Mouse (Mus musculus) olfactory bulb, adult 2 months (tissue): ENCODE data around the gene Slc9a5. TPM values are rescaled to one million over a fixed set of nuclear protein-coding genes. Genes with fewer than 3 reads are reported as not detected.

Experiments used
- H3K27ac ChIP-seq: fragments of 200-500 bp; 2 replicates; pipeline ENCODE4 v1.5.1; 2012; ENCODE audit warnings: low read depth, low read length; ENCODE audit not compliant: insufficient read depth
- H3K4me1 ChIP-seq: fragments of 200-500 bp; 2 replicates; pipeline ENCODE4 v1.6.1; 2012; ENCODE audit warnings: low read length; ENCODE audit not compliant: control insufficient read depth, insufficient read depth
- H3K4me3 ChIP-seq: fragments of 200-500 bp; 2 replicates; pipeline ENCODE4 v1.5.1; 2012; ENCODE audit warnings: mild to moderate bottlenecking, low read depth, low read length, moderate library complexity; ENCODE audit not compliant: insufficient read depth
- CTCF ChIP-seq: fragments of 200-500 bp; IDR thresholded peaks from 2 replicates; pipeline ENCODE4 v1.5.1; 2012; ENCODE audit warnings: low read depth, mild to moderate bottlenecking, low read length, moderate library complexity; ENCODE audit not compliant: insufficient read depth
- POLR2A ChIP-seq: fragments of 200-500 bp; IDR thresholded peaks from 2 replicates; pipeline ENCODE4 v1.6.1; 2012; ENCODE audit warnings: mild to moderate bottlenecking, low read depth, low read length, moderate library complexity; ENCODE audit not compliant: insufficient read depth
- WGBS: fragments of 180-500 bp; shearing (Covaris S2); methylation state at CpG from one replicate; pipeline ENCODE4 v1.1.7; 2018; 5-methylcytosine and 5-hydroxymethylcytosine counted together
- polyA plus RNA-seq: library from polyadenylated mRNA; stranded (reverse); fragments of >200 nt; gene quantifications from 2 replicates; pipeline ENCODE4 v1.2.4, GENCODE M21; 2012; ENCODE audit warnings: low replicate concordance; ENCODE audit not compliant: missing spikeins, insufficient read depth, insufficient read length

Slc9a5 gene
- polyA plus RNA-seq, 1 experiment = not detected

DNA sequence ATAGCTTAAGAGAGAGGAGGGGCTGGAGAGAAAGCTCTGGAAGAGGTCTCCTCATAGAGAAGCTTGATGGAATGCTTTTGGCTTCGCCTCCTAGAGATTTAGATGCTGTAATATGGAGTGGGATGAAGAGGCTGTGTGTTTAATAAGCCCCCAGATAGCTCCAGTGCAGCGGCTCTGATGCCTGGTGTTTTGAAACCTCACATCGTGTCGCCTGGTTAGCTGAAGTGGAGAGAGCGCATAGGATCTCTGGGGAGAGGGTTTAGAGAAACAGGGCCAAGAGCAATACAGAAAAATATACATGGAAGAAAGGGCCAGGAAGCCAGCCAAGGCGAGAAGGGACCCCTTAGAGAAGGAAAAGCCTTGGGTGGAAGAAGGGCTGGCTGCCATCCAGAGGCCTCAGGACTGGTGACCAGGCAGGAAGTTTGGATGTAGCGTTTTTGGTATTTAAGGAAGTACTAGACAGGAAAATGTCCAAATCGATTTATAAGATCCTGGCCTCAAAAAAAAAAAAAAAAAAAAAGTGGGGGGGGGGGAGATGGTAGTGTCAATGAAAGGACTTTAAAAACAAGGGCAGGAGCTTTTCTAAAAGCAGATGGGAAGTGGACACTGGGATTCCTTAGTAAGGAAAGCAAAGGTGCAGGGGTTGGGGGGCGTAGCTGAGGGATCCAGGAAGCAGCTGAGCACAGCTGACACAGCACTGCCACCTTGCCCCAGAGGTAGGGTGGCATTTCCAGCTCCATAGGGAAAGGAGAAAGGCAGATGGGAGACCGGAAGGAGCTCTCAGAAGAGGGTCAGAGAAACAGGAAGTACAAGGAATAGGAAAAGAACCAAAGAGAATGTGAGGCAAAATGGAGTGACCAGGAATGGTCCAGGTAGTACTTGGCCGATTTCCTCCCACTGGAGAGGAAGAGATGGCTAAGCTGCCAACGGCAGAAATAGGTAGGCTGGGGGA is 13.4 kb downstream of the Slc9a5 start:
- Histone ChIP-seq H3K4me3 (no peak overlapping the region), H3K27ac (no peak overlapping the region)
- WGBS = 66% methylated on average over 12 of the region's 12 CpGs

DNA sequence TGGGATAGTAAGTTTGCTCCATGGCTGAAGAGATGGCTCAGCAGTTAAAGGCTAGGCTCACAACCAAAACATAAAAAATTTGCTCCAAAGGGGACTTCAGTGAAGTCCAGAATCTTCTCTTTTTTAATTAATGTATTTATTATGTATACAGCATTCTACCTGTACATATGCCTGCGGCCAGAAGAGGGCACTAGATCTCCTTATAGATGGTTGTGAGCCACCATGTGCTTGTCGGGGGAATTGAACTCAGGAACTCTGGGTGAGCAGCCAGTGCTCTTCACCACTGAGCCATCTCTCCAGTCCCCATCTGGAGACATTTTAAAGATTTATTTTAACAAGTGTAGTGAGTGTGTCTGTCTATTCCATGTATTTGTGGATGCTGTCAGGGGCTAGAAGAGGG is 18.5 kb downstream of the Slc9a5 start:
- no peak for TF ChIP-seq POLR2A
- no peak for TF ChIP-seq CTCF
- Histone ChIP-seq H3K4me3 (no peak overlapping the region), H3K4me1 (0 out of 2 replicates have a peak, but pooled peaks cover 2% of the 10 kb centered on the region), H3K27ac (no peak overlapping the region)
- WGBS = 73% methylated on average over 2 of the region's 2 CpGs

More for the DNA sequence above, 13.4 kb downstream of the Slc9a5 start:
- TF ChIP-seq CTCF (no peak), POLR2A (no peak)
- H3K4me1 ChIP-seq = 0 out of 2 replicates have a peak, but pooled peaks cover 2% of the 10 kb centered on the region

DNA sequence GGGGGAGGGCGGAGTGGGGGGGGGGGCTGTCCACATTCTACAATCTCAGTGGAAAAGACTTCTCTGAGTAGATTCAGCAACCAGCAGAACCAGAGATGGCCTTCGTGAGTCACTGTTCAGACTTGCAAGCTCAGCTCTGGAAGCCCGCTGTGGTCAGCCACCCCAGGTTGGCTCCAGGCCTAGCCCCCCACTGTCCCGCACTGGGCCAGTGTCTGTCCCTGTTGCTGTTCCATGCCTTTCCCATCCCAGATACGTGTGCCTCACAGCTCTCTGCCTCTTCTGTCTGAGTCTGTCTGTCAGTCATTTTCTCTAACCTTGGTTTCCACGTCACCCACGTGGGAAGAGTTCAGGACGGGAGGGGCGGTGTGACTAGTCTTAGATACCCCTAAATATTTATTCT is 23.8 kb downstream of the Slc9a5 start:
- Histone ChIP-seq H3K27ac (no peak overlapping the region), H3K4me1 (peaks cover 7% of the 10 kb centered on the region), H3K4me3 (no peak overlapping the region)
- 81% methylated on average over 9 of the region's 9 CpGs for WGBS
- no peak for TF ChIP-seq POLR2A
- no peak for TF ChIP-seq CTCF

DNA sequence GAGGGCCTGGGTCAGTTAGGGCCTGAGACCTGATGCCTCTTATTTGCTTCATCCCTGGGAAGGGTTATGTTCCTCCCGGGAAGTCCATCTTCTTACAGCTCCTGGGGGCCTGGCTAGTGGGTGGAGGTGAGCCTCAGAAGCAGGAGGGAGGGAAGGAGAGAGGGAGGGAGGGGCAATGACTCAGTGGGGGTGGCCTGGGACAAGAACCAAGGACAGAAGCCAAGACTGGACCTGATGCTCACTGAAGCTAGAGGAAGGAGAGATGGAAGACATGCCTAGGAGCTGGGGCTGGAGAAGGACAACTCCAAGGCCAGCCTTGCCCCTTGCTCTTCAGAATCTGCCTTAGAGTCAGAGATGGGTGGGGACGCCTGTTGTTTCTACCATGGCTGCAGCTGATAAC is 24.4 kb downstream of the Slc9a5 start, which contains the start of gene Plekhg4:
Gene Plekhg4 (plus strand): TSS at position 243 of the 400 bp plus-strand sequence.
- TF ChIP-seq CTCF (no peak), POLR2A (no peak)
- H3K27ac ChIP-seq = no peak within 1 kb of the TSS
- peaks cover 7% of the 10 kb centered on the region for H3K4me1 ChIP-seq
- WGBS = 81% methylated on average over 2 of the region's 2 CpGs
- no peak within 1 kb of the TSS for H3K4me3 ChIP-seq

DNA sequence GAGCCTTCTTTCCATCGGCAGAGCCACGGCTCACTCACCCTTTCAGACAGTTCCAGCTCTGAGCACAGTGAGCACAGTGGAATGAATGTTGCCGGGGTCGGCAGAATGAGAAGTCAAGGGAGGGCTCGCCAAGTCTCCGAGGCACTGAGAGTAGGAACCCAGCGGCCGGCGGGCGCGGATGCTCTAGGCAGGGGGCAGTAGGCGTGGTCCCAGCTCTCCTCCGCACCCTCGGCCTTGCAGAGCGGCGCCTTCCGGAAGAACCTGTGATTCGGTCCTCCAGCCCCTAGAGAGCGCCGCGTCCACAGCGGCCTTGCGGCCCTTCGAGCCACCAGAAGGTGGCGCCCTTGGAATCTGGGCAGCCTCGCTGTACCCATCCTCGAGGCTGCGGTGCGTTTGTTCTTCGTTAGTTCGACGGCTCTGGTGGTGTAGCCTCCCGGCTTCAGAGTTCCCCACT is 25.9 kb downstream of the Slc9a5 start:
- H3K4me3 ChIP-seq = peak overlapping the region; percentile 25
- TF ChIP-seq POLR2A = no peak
- peak; percentile 60; the same call in 1 of the 2 replicates for TF ChIP-seq CTCF
- H3K4me1 ChIP-seq = peaks cover 11% of the 10 kb centered on the region
- 30% methylated on average over 33 of the region's 33 CpGs for WGBS
- H3K27ac ChIP-seq = no peak overlapping the region

DNA sequence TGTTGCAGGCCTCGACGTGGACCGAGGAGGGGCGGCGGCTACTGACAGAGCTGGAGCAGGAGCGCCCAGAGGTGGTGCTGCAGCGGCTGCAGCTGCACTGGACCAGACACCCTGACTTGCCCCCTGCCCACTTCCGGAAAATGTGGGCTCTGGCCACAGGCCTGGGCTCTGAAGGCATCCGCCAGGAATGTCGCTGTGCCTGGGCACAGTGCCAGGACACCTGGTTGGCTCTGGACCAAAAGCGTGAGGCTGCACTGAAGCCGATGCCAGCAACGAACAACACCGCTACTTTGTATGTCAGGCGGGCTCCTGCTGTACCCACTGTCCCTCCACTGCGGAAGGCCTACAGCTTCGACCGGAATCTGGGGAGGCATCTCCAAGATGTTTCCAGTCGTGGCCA is 30.0 kb downstream of the Slc9a5 start:
- no peak overlapping the region for H3K27ac ChIP-seq
- H3K4me1 ChIP-seq = peaks cover 11% of the 10 kb centered on the region
- TF ChIP-seq POLR2A (no peak), CTCF (no peak)
- H3K4me3 ChIP-seq = no peak overlapping the region
- WGBS = 45% methylated on average over 19 of the region's 19 CpGs

DNA sequence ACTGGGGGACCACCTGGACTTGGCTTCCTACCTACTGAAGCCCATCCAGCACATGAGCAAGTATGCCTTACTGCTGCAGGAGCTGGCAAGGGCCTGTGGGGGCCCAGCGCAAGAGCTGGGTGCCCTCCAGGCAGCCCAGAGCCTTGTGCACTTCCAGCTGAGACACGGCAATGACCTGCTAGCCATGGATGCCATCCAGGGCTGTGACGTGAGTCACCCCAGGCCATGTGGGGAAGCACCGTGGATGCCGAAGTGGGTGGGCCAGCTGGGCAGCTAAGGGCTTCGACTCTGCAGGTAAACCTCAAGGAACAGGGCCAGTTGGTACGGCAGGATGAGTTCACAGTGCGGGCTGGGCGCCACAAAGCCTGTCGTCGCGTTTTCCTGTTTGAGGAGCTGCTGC is 31.7 kb downstream of the Slc9a5 start:
- 92% methylated on average over 12 of the region's 12 CpGs for WGBS
- TF ChIP-seq CTCF = no peak
- no peak for TF ChIP-seq POLR2A
- no peak overlapping the region for H3K4me3 ChIP-seq
- no peak overlapping the region for H3K27ac ChIP-seq
- H3K4me1 ChIP-seq = peaks cover 5% of the 10 kb centered on the region; the same call in 1 of the 2 replicates

DNA sequence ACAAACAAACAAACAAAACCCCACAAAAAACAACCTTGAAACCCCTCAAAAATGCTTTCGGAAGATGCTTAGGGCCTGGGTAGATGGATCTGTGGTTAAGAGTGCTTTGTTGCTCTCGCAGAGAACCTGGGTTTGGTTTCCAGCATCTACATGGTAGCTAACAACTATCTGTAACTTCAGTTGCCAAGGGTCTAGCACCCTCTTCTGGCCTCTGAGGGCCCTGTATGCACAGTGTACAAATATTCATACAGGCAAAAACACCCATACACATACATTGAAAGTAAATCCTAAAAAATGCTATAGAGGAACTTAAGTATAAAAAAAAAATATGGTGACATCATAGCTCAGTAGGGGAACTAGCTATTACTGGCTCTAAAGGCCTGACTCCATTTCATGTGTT is 35.4 kb downstream of the Slc9a5 start:
- no peak for TF ChIP-seq POLR2A
- no peak for TF ChIP-seq CTCF
- Histone ChIP-seq H3K4me3 (no peak overlapping the region), H3K27ac (no peak overlapping the region), H3K4me1 (no peaks in the 10 kb centered on the region)
- 99% methylated on average over 2 of the region's 2 CpGs for WGBS

DNA sequence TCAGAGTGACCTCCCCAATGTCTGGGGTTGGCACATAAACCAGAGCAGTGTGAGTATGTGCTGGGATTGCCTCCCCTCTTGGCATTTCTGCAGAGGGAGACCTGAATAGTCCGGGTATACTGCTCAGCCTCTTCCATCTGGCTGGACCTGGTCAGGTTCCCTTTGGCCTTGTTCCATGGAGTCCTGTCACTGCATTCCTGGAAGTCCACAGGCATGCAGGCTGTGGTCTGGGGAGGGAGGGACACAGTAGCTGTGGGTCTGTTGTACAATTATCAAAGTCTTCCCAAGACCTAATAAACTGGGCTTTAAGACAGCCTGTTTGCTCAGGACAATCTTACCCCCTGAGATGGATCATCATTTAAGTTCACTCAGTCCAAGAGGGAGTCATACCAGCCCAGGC is 38.5 kb downstream of the Slc9a5 start:
- WGBS = 56% methylated on average over 1 of the region's 1 CpGs
- H3K4me3 ChIP-seq = no peak overlapping the region
- H3K27ac ChIP-seq = no peak overlapping the region
- no peak for TF ChIP-seq POLR2A
- no peak for TF ChIP-seq CTCF
- no peaks in the 10 kb centered on the region for H3K4me1 ChIP-seq
